Mouse (Mus musculus) hindbrain, postnatal 0 days (tissue): ENCODE data around the gene Fhdc1. TPM values are rescaled to one million over a fixed set of nuclear protein-coding genes. Genes with fewer than 3 reads are reported as not detected.

Experiments
- ATAC-seq: fragments of 200-750 bp; cut with Nextera tagmentation; 2 replicates; pipeline ENCODE4 v1.8.0; 2017; ENCODE audit warnings: mild to moderate bottlenecking, moderate TSS enrichment, moderate library complexity
- DNase-seq: peaks from one replicate; pipeline ENCODE4 v3.0.0-alpha.2; 2015; ENCODE audit warnings: low spot score
- H3K27ac ChIP-seq: fragments of 300-500 bp; sonication (generic); 2 replicates; pipeline ENCODE4 v1.5.1; 2014; ENCODE audit warnings: mild to moderate bottlenecking
- H3K27me3 ChIP-seq: fragments of 300-500 bp; sonication (generic); 2 replicates; pipeline ENCODE4 v1.6.1; 2014; ENCODE audit warnings: low read length, mixed read lengths; ENCODE audit not compliant: insufficient read depth
- H3K36me3 ChIP-seq: fragments of 300-500 bp; sonication (generic); 2 replicates; pipeline ENCODE4 v1.6.1; 2014; ENCODE audit warnings: low read length, mixed read lengths; ENCODE audit not compliant: insufficient read depth
- H3K4me1 ChIP-seq: fragments of 300-500 bp; sonication (generic); 2 replicates; pipeline ENCODE4 v1.6.1; 2014; ENCODE audit warnings: antibody characterized with exemption, low read length, mixed read lengths; ENCODE audit not compliant: insufficient read depth
- H3K4me2 ChIP-seq: fragments of 300-500 bp; sonication (generic); 2 replicates; pipeline ENCODE4 v1.6.1; 2014; ENCODE audit warnings: low read depth, mild to moderate bottlenecking, low read length, moderate library complexity, mixed read lengths
- H3K4me3 ChIP-seq: fragments of 300-500 bp; sonication (generic); 2 replicates; pipeline ENCODE4 v1.5.1; 2014; ENCODE audit warnings: low read length
- H3K9ac ChIP-seq: fragments of 300-500 bp; sonication (generic); replicated peaks from 2 replicates; pipeline ENCODE4 v1.6.1; 2014; ENCODE audit warnings: mild to moderate bottlenecking, low read length, moderate library complexity, mixed read lengths
- H3K9me3 ChIP-seq: fragments of 300-500 bp; sonication (generic); 2 replicates; pipeline ENCODE4 v1.6.1; 2016; ENCODE audit warnings: low read length, mixed read lengths
- CTCF ChIP-seq: IDR thresholded peaks from 2 replicates; pipeline ENCODE4 v1.5.1; 2016; ENCODE audit warnings: antibody characterized with exemption, control low read depth, low read depth
- WGBS: fragments of 180-500 bp; shearing (Covaris S2); extraction: QIAGEN DNeasy Blood & Tissue Kit; methylation state at CpG from one replicate; pipeline ENCODE4 v1.1.7; 2014; 5-methylcytosine and 5-hydroxymethylcytosine counted together
- polyA plus RNA-seq: library from polyadenylated mRNA; unstranded; fragments of >200 nt; fragmentation: Nextera tagmentation; extraction: Ambion mirVana; gene quantifications from 2 replicates; pipeline ENCODE4 v1.2.1, GENCODE M21; 2015
- total RNA-seq: library from RNA; depleted of rRNA; stranded (reverse); fragments of >200 nt; gene quantifications from 2 replicates; pipeline ENCODE4 v1.2.3, GENCODE M21; 2014

Gene Fhdc1
- total and polyA plus RNA-seq, 2 experiments from 2014 or later: 3.5 to 7.7 TPM

- peak; percentile 77 for ATAC-seq
- H3K27ac ChIP-seq: no peak overlapping the region
- 49% methylated on average over 11 of the region's 11 CpGs for WGBS
Observed at GRCm38 (mm10) chr3:84438118-84438517, 42.1 kb downstream of the Fhdc1 start.

GRCm38 (mm10) chr3:84436947-84437346 is 43.3 kb downstream of the Fhdc1 start:
- H3K9me3 ChIP-seq: no peaks in the 10 kb centered on the region
- no peaks in the 10 kb centered on the region for H3K36me3 ChIP-seq
- no peak for DNase-seq
- H3K27me3 ChIP-seq: no peaks in the 10 kb centered on the region
- H3K4me2 ChIP-seq: no peak overlapping the region
- peaks cover 18% of the 10 kb centered on the region for H3K4me1 ChIP-seq
- no peak for TF ChIP-seq CTCF
- no peak for ATAC-seq
- no peak overlapping the region for H3K9ac ChIP-seq
- H3K4me3 ChIP-seq: no peak overlapping the region
- WGBS: 93% methylated on average over 7 of the region's 7 CpGs
- H3K27ac ChIP-seq: no peak overlapping the region

More at GRCm38 (mm10) chr3:84438118-84438517, 42.1 kb downstream of the Fhdc1 start:
- no peaks in the 10 kb centered on the region for H3K9me3 ChIP-seq
- H3K4me2 ChIP-seq: no peak overlapping the region
- no peaks in the 10 kb centered on the region for H3K36me3 ChIP-seq
- no peak overlapping the region for H3K9ac ChIP-seq
- H3K27me3 ChIP-seq: no peaks in the 10 kb centered on the region
- peaks cover 18% of the 10 kb centered on the region for H3K4me1 ChIP-seq
- no peak overlapping the region for H3K4me3 ChIP-seq
- peak; percentile 73 for DNase-seq
- no peak for TF ChIP-seq CTCF

GRCm38 (mm10) chr3:84435288-84436043 is 44.8 kb downstream of the Fhdc1 start:
- no peak overlapping the region for H3K4me2 ChIP-seq
- 13% methylated on average over 11 of the region's 11 CpGs for WGBS
- H3K27me3 ChIP-seq: no peaks in the 10 kb centered on the region
- H3K36me3 ChIP-seq: no peaks in the 10 kb centered on the region
- no peak overlapping the region for H3K4me3 ChIP-seq
- DNase-seq: peak; percentile 79
- H3K4me1 ChIP-seq: peaks cover 18% of the 10 kb centered on the region
- ATAC-seq: no peak
- no peak for TF ChIP-seq CTCF
- H3K27ac ChIP-seq: no peak overlapping the region
- H3K9ac ChIP-seq: no peak overlapping the region
- no peaks in the 10 kb centered on the region for H3K9me3 ChIP-seq

GRCm38 (mm10) chr3:84432797-84433445 is 47.3 kb downstream of the Fhdc1 start:
- Histone ChIP-seq H3K27ac (no peak overlapping the region), H3K4me1 (peaks cover 11% of the 10 kb centered on the region), H3K36me3 (no peaks in the 10 kb centered on the region), H3K9me3 (no peaks in the 10 kb centered on the region), H3K9ac (no peak overlapping the region), H3K4me2 (no peak overlapping the region), H3K4me3 (no peak overlapping the region), H3K27me3 (no peaks in the 10 kb centered on the region)
- WGBS: 56% methylated on average over 10 of the region's 10 CpGs
- DNase-seq (no peak), ATAC-seq (no peak)
- TF ChIP-seq CTCF: no peak

GRCm38 (mm10) chr3:84431257-84431656 is 49.0 kb downstream of the Fhdc1 start:
- Histone ChIP-seq H3K4me1 (peaks cover 6% of the 10 kb centered on the region), H3K9me3 (no peaks in the 10 kb centered on the region), H3K27me3 (no peaks in the 10 kb centered on the region), H3K36me3 (no peaks in the 10 kb centered on the region), H3K4me3 (no peak overlapping the region), H3K27ac (no peak overlapping the region), H3K9ac (no peak overlapping the region), H3K4me2 (no peak overlapping the region)
- ATAC-seq (no peak), DNase-seq (no peak)
- WGBS: 61% methylated on average over 5 of the region's 5 CpGs
- TF ChIP-seq CTCF: no peak

GRCm38 (mm10) chr3:84430152-84430551 is 50.1 kb downstream of the Fhdc1 start:
- no peaks in the 10 kb centered on the region for H3K4me1 ChIP-seq
- DNase-seq: no peak
- H3K36me3 ChIP-seq: no peaks in the 10 kb centered on the region
- no peak overlapping the region for H3K9ac ChIP-seq
- TF ChIP-seq CTCF: no peak
- H3K4me2 ChIP-seq: no peak overlapping the region
- H3K27ac ChIP-seq: no peak overlapping the region
- no peak for ATAC-seq
- no peaks in the 10 kb centered on the region for H3K27me3 ChIP-seq
- no peaks in the 10 kb centered on the region for H3K9me3 ChIP-seq
- WGBS: 24% methylated on average over 2 of the region's 2 CpGs
- H3K4me3 ChIP-seq: no peak overlapping the region
